Mouse (Mus musculus) layer of hippocampus, adult 2 months (tissue): ENCODE results near the gene Cntnap5c. TPM values are rescaled to one million over a fixed set of nuclear protein-coding genes. Genes with fewer than 3 reads are reported as not detected.

Experiments used
- DNase-seq, 2 experiments: peaks; one replicate each; pipeline ENCODE4 v3.0.0; 2022; ENCODE audit warnings: low spot score in 2 of 2
- H3K27ac ChIP-seq: fragments of 200-600 bp; 2 replicates; pipeline ENCODE4 v1.8.1; 2022
- H3K4me3 ChIP-seq: fragments of 200-600 bp; 2 replicates; pipeline ENCODE4 v1.8.1; 2022; ENCODE audit warnings: mild to moderate bottlenecking
- CTCF ChIP-seq: fragments of 200-600 bp; conservative IDR thresholded peaks from 2 replicates; pipeline ENCODE4 v1.8.1; 2022; ENCODE audit warnings: antibody characterized with exemption, mild to moderate bottlenecking, moderate library complexity
- total RNA-seq, 2 experiments: library from RNA; stranded (reverse); gene quantifications; 2 replicates each; pipeline ENCODE4 v1.2.3; 2021

Gene Cntnap5c
- total RNA-seq, 2 experiments from 2014 or later: 23.3 to 23.5 TPM

DNA sequence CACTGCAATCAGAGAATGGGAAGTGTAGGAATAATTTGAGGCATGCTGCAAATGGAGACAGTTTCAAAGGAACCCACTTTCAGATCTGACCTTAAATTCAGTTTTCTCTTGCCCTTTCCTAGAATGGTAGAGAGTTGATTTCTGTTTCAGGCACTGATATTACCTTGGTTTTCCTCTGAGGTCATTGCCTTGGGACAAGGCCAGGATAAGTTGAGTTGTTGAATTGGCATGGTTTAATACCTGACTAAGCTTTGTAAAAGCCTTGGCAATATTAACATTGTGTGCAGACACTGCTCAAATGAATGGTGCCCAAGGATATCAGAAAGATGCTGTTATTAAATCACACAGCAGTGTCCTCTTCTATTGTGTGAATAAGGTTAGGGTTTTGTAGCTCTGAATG lies 96.6 kb downstream of the Cntnap5c start:
- no peak for TF ChIP-seq CTCF
- Histone ChIP-seq H3K27ac (no peak overlapping the region), H3K4me3 (no peak overlapping the region)
- DNase-seq: no peak

DNA sequence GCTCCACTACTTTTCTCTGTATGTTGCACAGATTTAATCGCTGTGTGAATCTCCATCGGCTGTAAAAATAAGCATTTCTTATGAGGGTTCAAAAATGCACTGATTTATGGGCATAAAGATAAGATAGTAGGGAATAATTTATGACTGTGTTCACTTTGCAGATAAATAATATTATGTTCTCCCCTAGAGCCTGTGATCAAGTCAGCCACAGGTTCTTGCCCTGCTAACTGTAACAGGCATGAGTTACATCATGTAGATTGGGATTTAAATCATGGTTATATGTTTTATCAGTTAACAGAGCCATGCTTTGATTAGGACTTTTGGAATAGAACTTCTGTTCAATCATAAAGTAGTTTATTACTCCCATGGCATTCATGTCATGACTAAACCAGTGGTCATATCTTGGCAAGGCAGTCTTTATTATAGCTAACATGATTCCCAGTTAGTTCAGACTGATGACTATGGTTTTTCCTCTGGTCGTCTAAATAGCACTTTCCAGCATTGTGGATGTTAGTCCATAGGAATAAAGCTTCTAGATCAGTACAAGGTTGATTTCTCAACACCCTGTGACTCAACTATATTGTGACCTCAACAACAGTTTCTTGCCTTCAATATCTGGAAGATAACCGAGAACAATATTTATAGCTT lies 118.5 kb downstream of the Cntnap5c start:
- no peak for DNase-seq
- TF ChIP-seq CTCF: no peak
- no peak overlapping the region for H3K27ac ChIP-seq
- no peak overlapping the region for H3K4me3 ChIP-seq

DNA sequence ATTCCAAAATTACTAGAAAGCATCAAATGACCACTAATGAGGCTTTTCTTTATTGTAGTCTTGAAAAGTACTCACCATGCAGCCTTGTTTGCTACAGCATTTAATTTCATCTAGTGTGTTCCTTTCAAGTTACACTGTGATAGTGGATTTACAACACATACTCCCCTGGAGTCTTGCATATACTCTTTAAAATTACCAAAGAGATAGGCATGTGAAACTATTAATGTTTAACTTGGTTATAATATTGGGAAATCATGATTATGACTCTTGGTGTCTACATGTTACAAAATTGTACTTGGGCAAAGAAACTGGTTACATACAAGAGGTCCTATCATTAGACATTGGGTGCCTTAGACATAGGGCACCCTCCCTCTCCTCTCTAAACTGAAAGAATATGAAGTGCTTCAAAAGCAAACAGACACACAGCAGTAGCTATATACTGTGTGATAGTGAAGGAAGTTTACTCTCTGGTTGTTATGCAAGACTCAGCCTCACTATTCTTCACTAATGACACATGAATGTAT lies 142.5 kb downstream of the Cntnap5c start:
- no peak for DNase-seq
- TF ChIP-seq CTCF: no peak
- H3K4me3 ChIP-seq: no peak overlapping the region

DNA sequence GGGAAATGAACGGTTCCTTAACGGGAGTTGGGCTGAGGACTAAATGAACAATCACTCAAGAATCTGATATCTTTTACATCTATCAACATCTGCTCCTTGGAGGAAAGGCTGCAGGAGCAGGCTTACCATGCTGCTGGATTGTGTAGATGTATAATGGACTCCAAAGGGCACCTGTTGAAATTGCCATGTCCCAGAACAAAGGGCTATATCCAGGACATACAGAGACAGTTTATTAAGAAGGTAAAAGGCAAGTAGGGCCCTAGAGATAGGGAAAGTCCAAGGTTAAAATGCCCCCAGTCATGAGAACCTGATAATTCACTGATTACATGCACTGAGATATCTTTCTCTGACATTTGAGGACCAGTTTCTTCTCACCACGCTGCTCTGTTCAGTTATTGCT lies 214.9 kb downstream of the Cntnap5c start:
- no peak for DNase-seq
- Histone ChIP-seq H3K27ac (no peak overlapping the region), H3K4me3 (no peak overlapping the region)
- no peak for TF ChIP-seq CTCF

More for the DNA sequence above, 142.5 kb downstream of the Cntnap5c start:
- no peak overlapping the region for H3K27ac ChIP-seq

DNA sequence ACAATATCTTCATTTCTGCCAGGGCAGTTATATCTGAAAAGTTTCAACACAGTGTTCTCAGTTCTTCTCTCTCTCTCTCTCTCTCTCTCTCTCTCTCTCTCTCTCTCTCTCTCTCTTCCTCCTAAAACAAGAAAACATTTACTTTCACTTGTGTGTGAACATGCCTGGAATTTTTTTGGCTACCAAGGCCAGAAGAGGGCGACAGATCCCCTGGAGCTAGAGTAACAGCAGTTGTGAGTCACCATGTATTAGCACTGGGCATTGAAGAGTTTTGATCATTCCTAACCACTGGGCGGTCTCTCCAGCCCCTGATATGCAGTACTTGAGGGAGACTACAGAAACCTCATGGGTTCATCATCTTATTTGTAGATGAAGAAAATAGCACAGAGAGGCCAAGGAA lies 219.1 kb downstream of the Cntnap5c start:
- TF ChIP-seq CTCF: peak; percentile 50
- Histone ChIP-seq H3K27ac (no peak overlapping the region), H3K4me3 (no peak overlapping the region)
- DNase-seq: no peak

DNA sequence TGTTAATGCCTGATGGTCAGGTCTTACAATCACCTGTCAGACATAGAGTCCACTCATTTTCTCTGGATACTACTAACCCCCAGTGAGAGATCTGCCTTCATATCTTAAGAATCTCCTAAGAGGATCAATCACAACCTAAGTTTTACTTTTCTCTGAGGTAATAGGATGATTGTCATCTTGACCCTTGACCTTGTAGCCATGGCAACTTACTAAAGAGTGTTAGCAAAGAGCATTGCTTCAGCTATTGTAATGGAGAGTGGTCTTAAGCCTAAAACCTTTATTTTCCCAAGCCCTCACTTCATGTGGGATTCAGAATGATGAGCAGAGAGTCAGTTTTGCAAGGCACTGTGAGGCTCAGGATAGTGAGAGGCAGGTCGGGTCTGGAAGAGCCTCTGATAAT lies 227.1 kb downstream of the Cntnap5c start:
- no peak overlapping the region for H3K27ac ChIP-seq
- no peak for DNase-seq
- TF ChIP-seq CTCF: no peak
- no peak overlapping the region for H3K4me3 ChIP-seq

DNA sequence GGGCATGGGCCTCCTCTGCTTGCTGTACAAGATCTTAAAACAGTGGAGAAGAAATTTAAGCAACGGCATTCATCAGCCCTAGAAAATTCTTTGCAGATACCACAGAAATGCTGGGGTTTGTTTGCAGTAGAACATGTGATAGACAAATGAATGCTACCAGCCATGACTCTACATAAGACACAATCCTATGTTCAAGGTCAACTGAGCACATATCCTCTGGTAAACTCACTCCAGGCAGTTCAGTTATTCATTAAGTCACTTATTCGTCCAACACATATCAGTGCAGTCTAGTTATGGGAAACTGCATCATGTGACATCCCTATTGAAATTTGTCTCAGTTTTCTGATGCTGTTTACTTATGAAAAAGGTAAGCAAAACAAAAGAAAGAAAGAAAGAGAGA lies 229.7 kb downstream of the Cntnap5c start:
- TF ChIP-seq CTCF: no peak
- Histone ChIP-seq H3K4me3 (no peak overlapping the region), H3K27ac (no peak overlapping the region)
- no peak for DNase-seq

DNA sequence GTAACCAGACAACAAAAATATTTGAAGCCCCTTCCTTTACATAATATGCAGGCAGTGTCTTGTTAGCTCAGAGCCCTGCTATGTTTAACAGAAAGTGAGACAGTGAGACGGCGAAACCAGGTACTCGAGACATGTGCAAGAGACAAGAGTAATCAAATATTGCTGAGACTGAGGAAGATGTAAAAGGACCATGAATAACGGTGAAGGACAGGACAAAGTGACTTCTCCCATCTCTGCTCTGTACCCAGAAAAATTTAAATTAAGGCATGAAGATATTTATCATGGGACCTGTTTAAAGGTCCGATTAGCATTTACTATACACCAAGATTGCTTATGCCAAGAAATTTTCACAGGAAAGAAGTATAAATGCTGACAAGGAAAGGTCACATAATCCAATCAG lies 233.5 kb downstream of the Cntnap5c start:
- TF ChIP-seq CTCF: no peak
- Histone ChIP-seq H3K27ac (no peak overlapping the region), H3K4me3 (no peak overlapping the region)
- no peak for DNase-seq

DNA sequence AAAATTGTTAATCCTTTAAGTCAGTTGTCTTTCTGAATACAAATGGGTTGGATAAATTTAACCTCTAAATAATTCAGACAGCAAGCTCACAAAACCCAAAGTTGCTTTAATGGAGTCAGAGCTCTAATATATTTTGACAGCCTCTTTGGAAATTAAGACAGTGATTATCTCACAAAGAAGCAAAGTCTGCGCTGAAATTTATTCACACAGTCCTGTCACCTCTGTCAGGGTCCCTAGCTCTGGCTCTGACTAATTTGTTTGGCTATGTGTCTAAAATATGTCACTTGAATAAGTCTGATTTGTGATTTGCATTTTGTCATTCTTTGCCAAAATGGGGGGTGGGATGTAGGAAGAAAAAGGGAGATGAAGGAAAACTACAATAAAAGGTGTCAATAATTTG lies 234.0 kb downstream of the Cntnap5c start:
- Histone ChIP-seq H3K27ac (no peak overlapping the region), H3K4me3 (no peak overlapping the region)
- DNase-seq: no peak
- no peak for TF ChIP-seq CTCF

DNA sequence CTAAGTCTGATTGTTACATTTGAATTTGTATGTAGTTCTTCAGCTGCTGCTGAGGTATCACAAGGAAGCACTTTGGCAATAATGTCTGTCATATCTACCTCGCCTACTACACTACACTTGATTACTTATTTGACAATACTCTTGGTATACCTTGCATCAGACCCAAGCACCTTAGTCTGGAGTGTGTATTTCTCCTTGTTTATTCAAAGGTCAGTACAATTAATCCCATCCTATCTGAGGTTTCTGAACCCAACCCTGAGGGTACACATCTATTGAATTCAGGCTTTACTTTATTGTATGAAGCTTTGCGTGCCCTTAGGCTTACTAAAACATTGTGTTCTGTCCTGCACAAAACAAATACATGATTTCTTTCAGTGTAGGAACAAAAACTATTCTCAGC lies 235.1 kb downstream of the Cntnap5c start:
- Histone ChIP-seq H3K27ac (no peak overlapping the region), H3K4me3 (no peak overlapping the region)
- TF ChIP-seq CTCF: no peak
- DNase-seq: no peak

DNA sequence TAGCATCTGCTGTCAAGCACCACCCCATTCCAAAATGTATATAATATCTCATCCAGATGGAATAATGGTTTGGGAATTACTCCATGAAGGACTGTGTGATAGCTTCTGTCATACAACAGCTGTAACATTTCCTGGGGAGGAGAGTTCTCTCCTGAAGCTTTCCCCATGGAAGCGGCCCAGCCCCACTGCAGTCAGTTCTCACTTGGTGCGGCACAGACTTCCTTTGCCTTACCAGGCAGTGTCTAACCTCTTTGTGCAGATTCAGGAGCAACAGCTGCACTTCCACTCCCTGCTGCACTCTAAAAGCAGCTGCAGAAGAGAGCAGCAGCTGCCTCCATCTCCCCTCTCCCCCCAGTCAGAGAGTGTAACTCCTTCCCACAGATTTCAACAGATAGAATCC lies 271.8 kb downstream of the Cntnap5c start:
- DNase-seq: no peak
- H3K4me3 ChIP-seq: no peak overlapping the region
- no peak overlapping the region for H3K27ac ChIP-seq
- TF ChIP-seq CTCF: no peak

DNA sequence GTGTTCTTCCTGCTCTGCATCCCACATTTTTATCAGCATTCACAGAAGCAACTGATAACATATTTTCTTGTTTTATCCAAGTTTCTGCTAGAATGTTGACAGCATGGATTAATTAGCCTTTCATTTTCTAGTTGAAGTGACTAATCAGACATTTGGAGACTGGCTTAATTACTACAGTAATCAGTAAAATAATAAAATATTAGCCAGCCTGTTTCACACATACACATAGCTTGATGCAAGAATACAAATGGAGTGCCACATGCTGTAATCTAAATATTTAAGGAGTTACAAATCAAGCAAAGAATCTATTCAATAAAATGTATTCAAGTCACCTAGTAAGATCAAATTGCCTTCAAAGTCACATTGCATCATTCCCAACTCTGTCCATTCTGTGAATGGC lies 275.8 kb downstream of the Cntnap5c start:
- Histone ChIP-seq H3K4me3 (no peak overlapping the region), H3K27ac (no peak overlapping the region)
- no peak for TF ChIP-seq CTCF
- DNase-seq: no peak

DNA sequence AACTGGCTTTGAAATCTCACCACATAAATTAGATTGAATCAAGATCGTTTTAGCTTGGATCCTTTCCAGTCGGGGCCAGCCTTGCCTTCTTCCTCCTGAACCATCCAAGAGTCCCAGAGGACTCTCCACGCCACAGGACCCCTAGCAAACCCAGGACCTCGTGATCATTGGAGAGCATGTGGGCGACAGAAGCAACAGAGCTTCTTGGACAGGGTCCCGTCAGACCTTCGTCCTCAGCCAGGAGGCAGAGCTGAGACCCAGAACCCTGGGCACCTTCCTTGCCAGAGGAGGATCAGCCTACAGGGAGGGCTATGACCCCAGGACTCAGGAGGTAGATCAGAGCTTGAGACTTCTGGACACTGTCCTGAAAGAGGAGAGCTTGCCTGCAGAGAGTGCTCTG lies 300.5 kb downstream of the Cntnap5c start:
- no peak for DNase-seq
- H3K27ac ChIP-seq: no peak overlapping the region
- no peak for TF ChIP-seq CTCF
- no peak overlapping the region for H3K4me3 ChIP-seq

DNA sequence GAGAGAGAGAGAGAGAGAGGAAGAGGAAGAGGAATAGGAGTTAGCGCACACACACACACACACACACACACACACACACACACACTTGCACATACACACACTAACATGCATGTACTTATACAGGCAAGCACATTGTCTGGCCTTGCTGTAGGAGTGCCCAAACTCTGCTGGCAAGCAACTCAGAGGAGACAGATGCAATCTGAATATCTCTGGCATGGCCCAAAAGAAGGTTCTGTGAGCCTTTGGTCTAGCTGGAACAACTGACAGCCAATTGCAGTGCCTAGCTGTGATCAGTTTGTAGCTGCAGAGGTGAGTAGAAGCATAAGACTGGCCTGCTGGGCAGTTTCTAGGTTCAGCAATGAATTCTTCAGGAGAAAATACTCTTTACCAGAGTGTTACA lies 313.3 kb downstream of the Cntnap5c start:
- Histone ChIP-seq H3K27ac (no peak overlapping the region), H3K4me3 (no peak overlapping the region)
- DNase-seq: peak; percentile 10 to 38
- TF ChIP-seq CTCF: no peak
